Mouse (Mus musculus) lung, postnatal 0 days (tissue): ENCODE measurements around the gene Aspm.

Experiments used
- CTCF ChIP-seq: IDR thresholded peaks from 2 replicates; pipeline ENCODE4 v1.5.1; 2016; ENCODE audit warnings: antibody characterized with exemption, mild to moderate bottlenecking
- EP300 ChIP-seq: IDR thresholded peaks from 2 replicates; pipeline ENCODE4 v1.6.1; 2016; ENCODE audit warnings: antibody characterized with exemption, mild to moderate bottlenecking, control low read depth

DNA sequence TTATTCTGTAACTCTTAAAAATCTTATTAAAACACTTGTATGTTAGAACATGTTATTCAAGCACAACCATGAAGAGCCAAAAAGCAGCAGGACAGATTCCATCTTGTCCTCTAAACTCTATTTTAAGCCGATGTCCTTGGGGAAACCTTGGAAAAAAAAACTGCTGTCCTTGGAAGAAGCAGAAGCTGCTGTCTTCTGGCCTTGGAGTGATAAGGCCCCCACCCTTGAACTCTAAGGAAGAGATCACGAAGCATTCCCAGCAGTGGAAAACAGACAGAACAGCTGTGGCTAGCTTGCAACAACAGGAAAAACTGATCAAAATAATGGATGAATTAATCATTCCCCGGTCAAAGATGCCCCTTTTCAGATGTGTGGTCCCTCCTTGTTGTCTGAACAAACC lies 41.6 kb downstream of the Aspm start:
- TF ChIP-seq CTCF = no peak
- no peak for TF ChIP-seq EP300
